Mouse (Mus musculus): ENCODE measurements around the gene Fhl2.

Fhl2 gene

GRCm38 (mm10) chr1:43196661-43197241 is at the start of gene Fhl2:
Gene Fhl2, minus strand, starts transcription at chr1:43196984.
- no peak for DNase-seq

GRCm38 (mm10) chr1:43245014-43245413 is 48.2 kb upstream of the Fhl2 start:
- DNase-seq, result no peak

GRCm38 (mm10) chr1:43241208-43241607 is 44.4 kb upstream of the Fhl2 start:
- DNase-seq, result no peak

GRCm38 (mm10) chr1:43239796-43240313 is 43.1 kb upstream of the Fhl2 start:
- DNase-seq, result no peak

GRCm38 (mm10) chr1:43238471-43238870 is 41.7 kb upstream of the Fhl2 start:
- DNase-seq, result no peak

- DNase-seq, result no peak
Observed at GRCm38 (mm10) chr1:43237360-43238235, 40.8 kb upstream of the Fhl2 start.

- no peak for DNase-seq
Observed at GRCm38 (mm10) chr1:43225531-43226151, 28.9 kb upstream of the Fhl2 start.

GRCm38 (mm10) chr1:43224943-43225342 is 28.2 kb upstream of the Fhl2 start:
- DNase-seq, result no peak

GRCm38 (mm10) chr1:43224171-43224570 is 27.4 kb upstream of the Fhl2 start:
- DNase-seq, result no peak

- no peak for DNase-seq
Observed at GRCm38 (mm10) chr1:43223097-43223496, 26.3 kb upstream of the Fhl2 start.

GRCm38 (mm10) chr1:43218016-43218680 is 21.4 kb upstream of the Fhl2 start:
- DNase-seq, result no peak

- no peak for DNase-seq
Observed at GRCm38 (mm10) chr1:43215601-43216000, 18.8 kb upstream of the Fhl2 start.

GRCm38 (mm10) chr1:43211274-43211673 is 14.5 kb upstream of the Fhl2 start:
- no peak for DNase-seq

- no peak for DNase-seq
Observed at GRCm38 (mm10) chr1:43210285-43210684, 13.5 kb upstream of the Fhl2 start.

GRCm38 (mm10) chr1:43207147-43207546 is 10.4 kb upstream of the Fhl2 start:
- no peak for DNase-seq

- no peak for DNase-seq
Observed at GRCm38 (mm10) chr1:43203282-43203681, 6.5 kb upstream of the Fhl2 start.

GRCm38 (mm10) chr1:43202226-43202625 is 5.4 kb upstream of the Fhl2 start:
- no peak for DNase-seq

- no peak for DNase-seq
Observed at GRCm38 (mm10) chr1:43201796-43202195, 5.0 kb upstream of the Fhl2 start.

- DNase-seq, result no peak
Observed at GRCm38 (mm10) chr1:43199867-43200240, 3.1 kb upstream of the Fhl2 start.

- no peak for DNase-seq
Observed at GRCm38 (mm10) chr1:43199210-43199866, 2.6 kb upstream of the Fhl2 start.

- DNase-seq, result no peak
Observed at GRCm38 (mm10) chr1:43196059-43196458, 725 bp downstream of the Fhl2 start.

GRCm38 (mm10) chr1:43193423-43193822 is 3.4 kb downstream of the Fhl2 start:
- no peak for DNase-seq

GRCm38 (mm10) chr1:43192471-43192870 is 4.3 kb downstream of the Fhl2 start:
- no peak for DNase-seq
